Mouse (Mus musculus) liver, embryonic 14.5 days (tissue): Measurements from ENCODE around the gene Card11.

ENCODE experiments used
- CTCF ChIP-seq: IDR thresholded peaks from 2 replicates; pipeline ENCODE4 v1.5.1; 2016; ENCODE audit warnings: antibody characterized with exemption, low read depth, control low read depth
- EP300 ChIP-seq: IDR thresholded peaks from 2 replicates; pipeline ENCODE4 v1.6.1; 2016; ENCODE audit warnings: antibody characterized with exemption, low read depth

- no peak for TF ChIP-seq CTCF
- TF ChIP-seq EP300 = no peak
Observed at GRCm38 (mm10) chr5:140826796-140827195, 173.6 kb downstream of the Card11 start.
